Mouse (Mus musculus) megakaryocyte, embryonic 14.5 days (primary cell): ENCODE data around the gene Tmem191c. TPM values are rescaled to one million over a fixed set of nuclear protein-coding genes. Genes with fewer than 3 reads are reported as not detected.
A peak's percentile ranks its signal among the peaks of the same experiment; 100 is the strongest.
"Not testable (repeated sequence)": the region's sequence is repeated elsewhere in the genome, so short reads cannot be mapped to it uniquely, and the experiment has no call there.

Experiments
- H3K27me3 ChIP-seq: replicated peaks from 2 replicates; pipeline ENCODE3; 2012; ENCODE audit warnings: inconsistent platforms
- H3K36me3 ChIP-seq: replicated peaks from 2 replicates; pipeline ENCODE3; 2012; ENCODE audit warnings: low read length, inconsistent platforms, mixed read lengths
- H3K4me1 ChIP-seq: 2 replicates; pipeline ENCODE4 v1.6.1; 2012; ENCODE audit warnings: inconsistent platforms
- H3K4me3 ChIP-seq: replicated peaks from 2 replicates; pipeline ENCODE3; 2012; ENCODE audit warnings: moderate library complexity, mild to moderate bottlenecking, inconsistent platforms
- H3K9me3 ChIP-seq: 2 replicates; pipeline ENCODE4 v1.6.1; 2012; ENCODE audit warnings: inconsistent platforms
- FLI1 ChIP-seq: IDR thresholded peaks from 2 replicates; pipeline ENCODE4 v1.6.1; 2012; ENCODE audit warnings: low read length, inconsistent platforms, mixed read lengths
- GATA1 ChIP-seq: IDR thresholded peaks from 3 replicates; pipeline ENCODE4 v1.6.1; 2012; ENCODE audit warnings: mixed read lengths, low read length, inconsistent platforms, borderline replicate concordance
- polyA plus RNA-seq: library from polyadenylated mRNA; stranded (reverse); fragments of >175 nt; gene quantifications from 2 replicates; pipeline ENCODE4 v1.2.3, GENCODE M21; 2012; ENCODE audit warnings: low replicate concordance; ENCODE audit not compliant: insufficient read depth

Gene Tmem191c
- polyA plus RNA-seq = 11.8 and 13.2 TPM in 2 replicates

- Histone ChIP-seq H3K4me1 (peaks cover 18% of the 10 kb centered on the region), H3K36me3 (peaks cover 35% of the 10 kb centered on the region), H3K4me3 (peak within 1 kb of the TSS; percentile 96), H3K9me3 (peaks cover 5% of the 10 kb centered on the region), H3K27me3 (peaks cover 16% of the 10 kb centered on the region)
- TF ChIP-seq FLI1 = no peak
- TF ChIP-seq GATA1 = no peak
These were observed at the start of gene Tmem191c for GRCm38 (mm10) chr16:17275721-17276120. Gene Tmem191c, plus strand, starts transcription at chr16:17276077.

GRCm38 (mm10) chr16:17226496-17226895, 49.4 kb upstream of the Tmem191c start:
- Histone ChIP-seq H3K36me3 (no peaks in the 10 kb centered on the region), H3K27me3 (peaks cover 2% of the 10 kb centered on the region), H3K4me1 (peaks cover 13% of the 10 kb centered on the region), H3K4me3 (no peak overlapping the region), H3K9me3 (peaks cover 15% of the 10 kb centered on the region)
- TF ChIP-seq FLI1 (no peak), GATA1 (no peak)

- H3K36me3 ChIP-seq, H3K4me3 ChIP-seq, H3K27me3 ChIP-seq: not testable (repeated sequence)
- peaks cover 32% of the 10 kb centered on the region for H3K4me1 ChIP-seq
- H3K9me3 ChIP-seq = peaks cover 15% of the 10 kb centered on the region
These were observed 44.4 kb upstream of the Tmem191c start for GRCm38 (mm10) chr16:17231523-17231922.

- Histone ChIP-seq H3K36me3 (no peaks in the 10 kb centered on the region), H3K4me1 (peaks cover 41% of the 10 kb centered on the region), H3K9me3 (peaks cover 15% of the 10 kb centered on the region), H3K27me3 (peaks cover 2% of the 10 kb centered on the region), H3K4me3 (peak within 1 kb of the TSS; percentile 95)
- TF ChIP-seq FLI1 (no peak), GATA1 (no peak)
These were observed 42.8 kb upstream of the Tmem191c start, which contains the start of gene Hic2 for GRCm38 (mm10) chr16:17232794-17233701. Gene Hic2, plus strand, starts transcription at chr16:17233572.

- H3K27me3 ChIP-seq = peaks cover 2% of the 10 kb centered on the region
- peaks cover 49% of the 10 kb centered on the region for H3K4me1 ChIP-seq
- no peak for TF ChIP-seq FLI1
- TF ChIP-seq GATA1 = no peak
- H3K4me3 ChIP-seq = peak overlapping the region; percentile 95
- H3K9me3 ChIP-seq = peaks cover 15% of the 10 kb centered on the region
- no peaks in the 10 kb centered on the region for H3K36me3 ChIP-seq
These were observed 42.0 kb upstream of the Tmem191c start for GRCm38 (mm10) chr16:17233702-17234498.

- Histone ChIP-seq H3K4me1 (peaks cover 55% of the 10 kb centered on the region), H3K4me3 (peak overlapping the region; percentile 95), H3K36me3 (no peaks in the 10 kb centered on the region), H3K27me3 (no peaks in the 10 kb centered on the region), H3K9me3 (peaks cover 9% of the 10 kb centered on the region)
- TF ChIP-seq GATA1 (no peak), FLI1 (no peak)
These were observed 41.4 kb upstream of the Tmem191c start for GRCm38 (mm10) chr16:17234499-17234895.

GRCm38 (mm10) chr16:17234916-17235665, 40.8 kb upstream of the Tmem191c start:
- H3K36me3 ChIP-seq = no peaks in the 10 kb centered on the region
- H3K9me3 ChIP-seq = peaks cover 3% of the 10 kb centered on the region
- peak overlapping the region; percentile 95 for H3K4me3 ChIP-seq
- H3K4me1 ChIP-seq = peaks cover 61% of the 10 kb centered on the region
- no peak for TF ChIP-seq GATA1
- no peak for TF ChIP-seq FLI1
- H3K27me3 ChIP-seq = no peaks in the 10 kb centered on the region

GRCm38 (mm10) chr16:17237634-17238033, 38.2 kb upstream of the Tmem191c start:
- peaks cover 69% of the 10 kb centered on the region for H3K4me1 ChIP-seq
- H3K9me3 ChIP-seq = no peaks in the 10 kb centered on the region
- H3K36me3 ChIP-seq = no peaks in the 10 kb centered on the region
- no peak for TF ChIP-seq FLI1
- no peak for TF ChIP-seq GATA1
- H3K4me3 ChIP-seq = peak overlapping the region; percentile 29
- H3K27me3 ChIP-seq = no peaks in the 10 kb centered on the region

GRCm38 (mm10) chr16:17239409-17239808, 36.5 kb upstream of the Tmem191c start:
- no peaks in the 10 kb centered on the region for H3K36me3 ChIP-seq

More at GRCm38 (mm10) chr16:17239409-17239808, 36.5 kb upstream of the Tmem191c start:
- H3K4me3 ChIP-seq = no peak overlapping the region
- H3K27me3 ChIP-seq = no peaks in the 10 kb centered on the region
- no peaks in the 10 kb centered on the region for H3K9me3 ChIP-seq
- H3K4me1 ChIP-seq = peaks cover 67% of the 10 kb centered on the region
- TF ChIP-seq GATA1 (no peak), FLI1 (no peak)
